8 mouse cellular contexts compared by ENCODE assay signal in genomic region chr6:108456231-108457062, GRCm38 (mm10).
A peak's percentile ranks its signal among the peaks of the same experiment; 100 is the strongest.
DNase-seq lines count a peak whose midpoint lies in the region; ATAC-seq and TF ChIP-seq lines count a peak whose summit lies in the region.

No protein-coding gene starts in this region.

- H3K36me3 ChIP-seq in intestine, postnatal 0 days (ENCODE audit: control insufficient read depth, insufficient read depth), result peaks cover under 1% of the 10 kb centered on the region; the same call in 1 of the 2 replicates
- H3K36me3 ChIP-seq in midbrain, postnatal 0 days (ENCODE audit: insufficient read depth, low read length), result no peaks in the 10 kb centered on the region

- H3K9ac ChIP-seq in intestine, postnatal 0 days (ENCODE audit: low read depth, low read length), result peak overlapping the region; percentile 38; the same call in 1 of the 2 replicates
- peak overlapping the region; percentile 48 for H3K9ac ChIP-seq in midbrain, postnatal 0 days (replicated peaks; ENCODE audit: low read length, poor library complexity, severe bottlenecking)

- peak overlapping the region; percentile 84 for H3K27ac ChIP-seq in intestine, postnatal 0 days (ENCODE audit: low read depth, low read length)
- H3K27ac ChIP-seq in midbrain, postnatal 0 days (ENCODE audit: low read depth, low read length), result peak overlapping the region; percentile 26; the same call in 1 of the 2 replicates

- WGBS in intestine, postnatal 0 days, result 24% methylated on average over 18 of the region's 18 CpGs
- 6% methylated on average over 18 of the region's 18 CpGs for WGBS in midbrain, postnatal 0 days

- peak; percentile 79 for DNase-seq in WW6 (ENCODE audit: low read depth, low spot score)
- peak; percentile 76 to 77 for DNase-seq in cerebellum, postnatal 36 days
- DNase-seq in heart, adult 11 months, result peak; percentile 97
- DNase-seq in left cerebral cortex, postnatal 36 days (ENCODE audit: low spot score in 2 of 2), result peak; percentile 74 to 80
- DNase-seq in midbrain, postnatal 0 days (ENCODE audit: low spot score), result peak; percentile 42
- no peak for DNase-seq in spleen, postnatal 4 days (ENCODE audit: low spot score in 2 of 2)

- intact Hi-C loops in left cerebral cortex, postnatal 36 days (cut with DNase I), result loop anchor here (1.0 to 5.0 kb wide), 3 partner anchors 46 to 203 kb away; no protein-coding TSS in a partner anchor

- TF ChIP-seq CTCF in intestine, postnatal 0 days (IDR thresholded peaks at IDR 0.05; ENCODE audit: low read depth), result no peak
- TF ChIP-seq CTCF in midbrain, postnatal 0 days (IDR thresholded peaks at IDR 0.05), result no peak

- H3K9me3 ChIP-seq in intestine, postnatal 0 days (ENCODE audit: control insufficient read depth), result no peaks in the 10 kb centered on the region
- no peaks in the 10 kb centered on the region for H3K9me3 ChIP-seq in midbrain, postnatal 0 days (ENCODE audit: low read length)

- ATAC-seq in intestine, postnatal 0 days, result peak; percentile 44; the same call in 1 of the 2 replicates
- peak; percentile 56 for ATAC-seq in midbrain, postnatal 0 days (ENCODE audit: low FRiP score)
- ATAC-seq in megakaryocyte progenitor cell, adult 5-6 weeks (replicated peaks; ENCODE audit: poor library complexity), result no peak

- no peaks in the 10 kb centered on the region for H3K27me3 ChIP-seq in intestine, postnatal 0 days (replicated peaks; ENCODE audit: control insufficient read depth, insufficient read depth, low read length)
- no peaks in the 10 kb centered on the region for H3K27me3 ChIP-seq in midbrain, postnatal 0 days (ENCODE audit: insufficient read depth, low read length)

- peak overlapping the region; percentile 45 for H3K4me2 ChIP-seq in intestine, postnatal 0 days (replicated peaks; ENCODE audit: low read depth)
- H3K4me2 ChIP-seq in midbrain, postnatal 0 days (ENCODE audit: low read depth, low read length, poor library complexity, severe bottlenecking), result peak overlapping the region; percentile 44

- H3K4me1 ChIP-seq in intestine, postnatal 0 days (replicated peaks; ENCODE audit: control insufficient read depth, insufficient read depth, low read length), result peaks cover 26% of the 10 kb centered on the region
- H3K4me1 ChIP-seq in midbrain, postnatal 0 days (ENCODE audit: insufficient read depth, low read length), result peaks cover 18% of the 10 kb centered on the region

- H3K4me3 ChIP-seq in intestine, postnatal 0 days (ENCODE audit: low read depth, low read length), result no peak overlapping the region
- peak overlapping the region; percentile 14; the same call in 1 of the 2 replicates for H3K4me3 ChIP-seq in midbrain, postnatal 0 days (ENCODE audit: low read depth, low read length)

Comparison
In these comparisons a context has a peak if more than half of its experiments do, and no peak if none do; other contexts are left out.
1. DNase-seq: peak in WW6 (single experiment), cerebellum, postnatal 36 days (2 of 2), heart, adult 11 months (single experiment), left cerebral cortex, postnatal 36 days (2 of 2) and midbrain, postnatal 0 days (single experiment); none in spleen, postnatal 4 days (0 of 2).